Mouse (Mus musculus): ENCODE measurements around the gene Zkscan4. TPM values are rescaled to one million over a fixed set of nuclear protein-coding genes. Genes with fewer than 3 reads are reported as not detected.
"Not testable (repeated sequence)": the region's sequence is repeated elsewhere in the genome, so short reads cannot be mapped to it uniquely, and the experiment has no call there.

The Zkscan4 gene
- polyA plus RNA-seq, 1 experiment, result 3.8 TPM

GRCm38 (mm10) chr13:21454133-21454532 is 24.6 kb upstream of the Zkscan4 start:
- H3K4me3 ChIP-seq (ENCODE audit: insufficient read depth, low read length), result no peak overlapping the region; the same call in 1 of the 2 replicates
- TF ChIP-seq CTCF (IDR thresholded peaks at IDR 0.05; ENCODE audit: extremely low read depth, insufficient read depth, low read length) (no peak), POLR2A (IDR thresholded peaks at IDR 0.05; ENCODE audit: extremely low read depth, insufficient read depth, low read length) (no peak)
- no peak overlapping the region for H3K27ac ChIP-seq (ENCODE audit: insufficient read depth, low read length)
- peaks cover 4% of the 10 kb centered on the region; the same call in 1 of the 2 replicates for H3K4me1 ChIP-seq (ENCODE audit: control insufficient read depth, insufficient read depth, low read length)

GRCm38 (mm10) chr13:21456347-21456746 is 22.4 kb upstream of the Zkscan4 start:
- Histone ChIP-seq H3K27ac (ENCODE audit: insufficient read depth, low read length) (no peak overlapping the region), H3K4me3 (ENCODE audit: insufficient read depth, low read length) (no peak overlapping the region), H3K4me1 (ENCODE audit: control insufficient read depth, insufficient read depth, low read length) (peaks cover 3% of the 10 kb centered on the region; the same call in 1 of the 2 replicates)
- TF ChIP-seq POLR2A (IDR thresholded peaks at IDR 0.05; ENCODE audit: extremely low read depth, insufficient read depth, low read length) (no peak), CTCF (IDR thresholded peaks at IDR 0.05; ENCODE audit: extremely low read depth, insufficient read depth, low read length) (no peak)

GRCm38 (mm10) chr13:21462516-21462915 is 16.2 kb upstream of the Zkscan4 start:
- not testable (repeated sequence) for H3K4me3 ChIP-seq (ENCODE audit: insufficient read depth, low read length); H3K4me1 ChIP-seq (ENCODE audit: control insufficient read depth, insufficient read depth, low read length); H3K27ac ChIP-seq (ENCODE audit: insufficient read depth, low read length)

- TF ChIP-seq CTCF (IDR thresholded peaks at IDR 0.05; ENCODE audit: extremely low read depth, insufficient read depth, low read length), result no peak
- TF ChIP-seq POLR2A (IDR thresholded peaks at IDR 0.05; ENCODE audit: extremely low read depth, insufficient read depth, low read length), result no peak
- no peaks in the 10 kb centered on the region for H3K4me1 ChIP-seq (ENCODE audit: control insufficient read depth, insufficient read depth, low read length)
- H3K4me3 ChIP-seq (ENCODE audit: insufficient read depth, low read length), result no peak overlapping the region
- H3K27ac ChIP-seq (ENCODE audit: insufficient read depth, low read length), result no peak overlapping the region
These were observed 11.4 kb upstream of the Zkscan4 start for GRCm38 (mm10) chr13:21467336-21467735.

- TF ChIP-seq POLR2A (IDR thresholded peaks at IDR 0.05; ENCODE audit: extremely low read depth, insufficient read depth, low read length) (peak; percentile 58; the same call in 1 of the 2 replicates), CTCF (IDR thresholded peaks at IDR 0.05; ENCODE audit: extremely low read depth, insufficient read depth, low read length) (no peak)
- peak within 1 kb of the TSS; percentile 62 for H3K4me3 ChIP-seq (ENCODE audit: insufficient read depth, low read length)
- no peak within 1 kb of the TSS for H3K27ac ChIP-seq (ENCODE audit: insufficient read depth, low read length)
- H3K4me1 ChIP-seq (ENCODE audit: control insufficient read depth, insufficient read depth, low read length), result no peaks in the 10 kb centered on the region
These were observed 10.4 kb upstream of the Zkscan4 start, which contains the start of gene Nkapl for GRCm38 (mm10) chr13:21468061-21469019. Gene Nkapl (minus strand): TSS chr13:21468509.

- Histone ChIP-seq H3K4me3 (ENCODE audit: insufficient read depth, low read length) (no peak overlapping the region), H3K27ac (ENCODE audit: insufficient read depth, low read length) (no peak overlapping the region), H3K4me1 (ENCODE audit: control insufficient read depth, insufficient read depth, low read length) (no peaks in the 10 kb centered on the region)
- no peak for TF ChIP-seq CTCF (IDR thresholded peaks at IDR 0.05; ENCODE audit: extremely low read depth, insufficient read depth, low read length)
- no peak for TF ChIP-seq POLR2A (IDR thresholded peaks at IDR 0.05; ENCODE audit: extremely low read depth, insufficient read depth, low read length)
These were observed 9.6 kb upstream of the Zkscan4 start for GRCm38 (mm10) chr13:21469097-21469496.

- Histone ChIP-seq H3K27ac (ENCODE audit: insufficient read depth, low read length) (no peak overlapping the region), H3K4me1 (ENCODE audit: control insufficient read depth, insufficient read depth, low read length) (no peaks in the 10 kb centered on the region), H3K4me3 (ENCODE audit: insufficient read depth, low read length) (no peak overlapping the region)
- no peak for TF ChIP-seq CTCF (IDR thresholded peaks at IDR 0.05; ENCODE audit: extremely low read depth, insufficient read depth, low read length)
- TF ChIP-seq POLR2A (IDR thresholded peaks at IDR 0.05; ENCODE audit: extremely low read depth, insufficient read depth, low read length), result no peak
These were observed 6.3 kb upstream of the Zkscan4 start for GRCm38 (mm10) chr13:21472427-21472826.

GRCm38 (mm10) chr13:21486881-21487280 is 8.2 kb downstream of the Zkscan4 start:
- Histone ChIP-seq H3K27ac (ENCODE audit: insufficient read depth, low read length) (no peak overlapping the region), H3K4me1 (ENCODE audit: control insufficient read depth, insufficient read depth, low read length) (no peaks in the 10 kb centered on the region), H3K4me3 (ENCODE audit: insufficient read depth, low read length) (no peak overlapping the region)
- TF ChIP-seq POLR2A (IDR thresholded peaks at IDR 0.05; ENCODE audit: extremely low read depth, insufficient read depth, low read length), result no peak
- no peak for TF ChIP-seq CTCF (IDR thresholded peaks at IDR 0.05; ENCODE audit: extremely low read depth, insufficient read depth, low read length)

GRCm38 (mm10) chr13:21492847-21493246 is 14.1 kb downstream of the Zkscan4 start:
- Histone ChIP-seq H3K4me3 (ENCODE audit: insufficient read depth, low read length) (no peak overlapping the region), H3K4me1 (ENCODE audit: control insufficient read depth, insufficient read depth, low read length) (no peaks in the 10 kb centered on the region), H3K27ac (ENCODE audit: insufficient read depth, low read length) (no peak overlapping the region)
- TF ChIP-seq POLR2A (IDR thresholded peaks at IDR 0.05; ENCODE audit: extremely low read depth, insufficient read depth, low read length) (no peak), CTCF (IDR thresholded peaks at IDR 0.05; ENCODE audit: extremely low read depth, insufficient read depth, low read length) (no peak)

- TF ChIP-seq POLR2A (IDR thresholded peaks at IDR 0.05; ENCODE audit: extremely low read depth, insufficient read depth, low read length), result no peak
- no peak for TF ChIP-seq CTCF (IDR thresholded peaks at IDR 0.05; ENCODE audit: extremely low read depth, insufficient read depth, low read length)
- Histone ChIP-seq H3K4me3 (ENCODE audit: insufficient read depth, low read length) (no peak within 1 kb of the TSS), H3K4me1 (ENCODE audit: control insufficient read depth, insufficient read depth, low read length) (no peaks in the 10 kb centered on the region), H3K27ac (ENCODE audit: insufficient read depth, low read length) (no peak within 1 kb of the TSS)
These were observed 16.4 kb downstream of the Zkscan4 start, which contains the start of gene AK157302 for GRCm38 (mm10) chr13:21495080-21495479. Gene AK157302 (plus strand): TSS chr13:21495223.

GRCm38 (mm10) chr13:21501182-21501581 is 22.5 kb downstream of the Zkscan4 start, which contains the start of gene Gm11273:
Gene Gm11273 (minus strand): TSS chr13:21501418.
- H3K4me3 ChIP-seq (ENCODE audit: insufficient read depth, low read length); H3K27ac ChIP-seq (ENCODE audit: insufficient read depth, low read length); H3K4me1 ChIP-seq (ENCODE audit: control insufficient read depth, insufficient read depth, low read length): not testable (repeated sequence)

Data from cortical plate, adult 2 months (tissue).